In the genomic region with DNA sequence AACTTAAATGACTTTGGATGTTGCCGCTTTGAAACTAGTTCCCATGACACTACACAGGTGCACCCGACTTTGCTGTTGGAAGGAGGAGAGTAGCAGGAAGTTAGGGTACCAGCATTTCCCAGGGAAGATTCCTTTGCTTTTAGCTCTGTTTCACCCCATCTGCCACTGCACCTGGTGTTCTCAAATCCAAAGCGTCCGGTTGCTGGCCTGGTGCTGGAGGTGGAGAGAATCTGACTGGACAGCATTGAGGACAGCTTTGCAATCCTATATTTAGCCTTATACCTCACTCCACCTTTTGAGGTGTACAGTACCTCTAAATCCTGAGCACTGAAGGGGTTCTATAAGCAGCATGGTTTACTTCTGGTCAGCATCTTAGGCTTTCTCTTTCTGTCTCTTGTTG, we compare ENCODE assay signal across 21 mouse cellular contexts.
"Had no signal": no experiment of that assay in that cellular context is flagged by ENCODE, and none has a peak within 500 bp of the region (broad histone marks: within the 10 kb centered on the region; RNA-seq: fewer than 3 reads in every experiment).

No protein-coding gene starts in this region.

- H3K36me3 ChIP-seq: limb, embryonic 10.5 days; limb, embryonic 13.5 days; liver, embryonic 12.5 days; liver, embryonic 15.5 days; lung, embryonic 15.5 days; midbrain, embryonic 12.5 days; midbrain, embryonic 15.5 days; neural tube, embryonic 12.5 days; neural tube, embryonic 15.5 days had no signal

- H3K9me3 ChIP-seq: limb, embryonic 10.5 days; limb, embryonic 13.5 days; liver, embryonic 12.5 days; liver, embryonic 15.5 days; lung, embryonic 15.5 days; midbrain, embryonic 12.5 days; midbrain, embryonic 15.5 days; neural tube, embryonic 12.5 days; neural tube, embryonic 15.5 days had no signal

- H3K9ac ChIP-seq: limb, embryonic 13.5 days; liver, embryonic 12.5 days; liver, embryonic 15.5 days; lung, embryonic 15.5 days; midbrain, embryonic 12.5 days; midbrain, embryonic 15.5 days; neural tube, embryonic 12.5 days; neural tube, embryonic 15.5 days had no signal

- ATAC-seq: liver, embryonic 12.5 days; midbrain, embryonic 15.5 days had no signal

- DNase-seq: kidney, adult 9 months; kidney, postnatal 14 days; kidney, postnatal 4 days; liver; lung, adult 18-20 months; lung, postnatal 10 days; right cerebral cortex, adult 18-20 months; right cerebral cortex, postnatal 14 days; right cerebral cortex, postnatal 4 days; thymus, postnatal 36 days had no signal

- H3K27ac ChIP-seq: limb, embryonic 10.5 days; limb, embryonic 13.5 days; liver, embryonic 12.5 days; liver, embryonic 15.5 days; lung, embryonic 15.5 days; macrophage; midbrain, embryonic 12.5 days; midbrain, embryonic 15.5 days; neural tube, embryonic 12.5 days; neural tube, embryonic 15.5 days; stomach, postnatal 0 days had no signal

- H3K4me1 ChIP-seq: limb, embryonic 10.5 days; limb, embryonic 13.5 days; liver, embryonic 12.5 days; liver, embryonic 15.5 days; lung, embryonic 15.5 days; midbrain, embryonic 12.5 days; midbrain, embryonic 15.5 days; neural tube, embryonic 12.5 days; neural tube, embryonic 15.5 days had no signal

- H3K4me3 ChIP-seq: limb, embryonic 10.5 days; limb, embryonic 13.5 days; liver, embryonic 12.5 days; liver, embryonic 15.5 days; lung, embryonic 15.5 days; midbrain, embryonic 12.5 days; midbrain, embryonic 15.5 days; neural tube, embryonic 12.5 days; neural tube, embryonic 15.5 days had no signal
